Mouse (Mus musculus): Measurements from ENCODE around the gene Gsap. TPM values are rescaled to one million over a fixed set of nuclear protein-coding genes. Genes with fewer than 3 reads are reported as not detected.
"Not testable (repeated sequence)": the region's sequence is repeated elsewhere in the genome, so short reads cannot be mapped to it uniquely, and the experiment has no call there.

Gsap gene
- total and polyA plus RNA-seq, 3 experiments = 1.7 to 3.7 (median 3.5) TPM

DNA sequence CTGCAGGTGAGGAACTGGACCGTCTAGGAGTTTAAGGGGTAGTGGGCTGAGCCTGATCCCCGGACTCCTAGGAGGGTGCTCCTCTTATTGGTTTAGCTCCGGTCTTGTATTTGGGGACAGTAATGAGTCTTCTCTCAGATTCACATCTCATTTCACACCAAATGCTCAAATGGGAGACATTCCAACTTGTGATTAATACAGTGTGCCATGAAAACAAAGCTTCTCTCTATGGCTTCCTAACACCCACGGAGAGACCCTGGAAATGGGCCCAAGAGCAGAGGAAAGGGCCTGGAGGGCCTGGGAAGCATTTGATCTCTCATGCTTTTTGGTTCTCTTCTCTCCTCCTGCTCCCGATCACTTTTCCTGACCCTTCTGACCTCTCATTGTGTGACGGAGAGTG lies 14.7 kb upstream of the Gsap start:
- intact Hi-C loops (cut with DNase I) = no loop called here
- TF ChIP-seq EP300 (IDR thresholded peaks at IDR 0.05; ENCODE audit: insufficient read depth, low read depth, low read length) (no peak), CTCF (IDR thresholded peaks at IDR 0.05) (no peak), POLR2A (IDR thresholded peaks at IDR 0.05; ENCODE audit: insufficient read depth, low read depth, low read length) (no peak)
- Histone ChIP-seq H3K79me2 (replicated peaks; ENCODE audit: control insufficient read depth, insufficient read depth, low read length) (no peaks in the 10 kb centered on the region), H3K27ac (no peak overlapping the region; the same call in 1 of the 2 replicates), H3K27me3 (ENCODE audit: control insufficient read depth, insufficient read depth, low read length) (no peaks in the 10 kb centered on the region), H3K9ac (ENCODE audit: low read depth, low read length) (no peak overlapping the region), H3K4me3 (no peak overlapping the region), H3K36me3 (ENCODE audit: control insufficient read depth, insufficient read depth, low read length) (no peaks in the 10 kb centered on the region), H3K4me1 (ENCODE audit: control insufficient read depth, insufficient read depth, low read length) (peaks cover 4% of the 10 kb centered on the region)
- WGBS = 45% methylated on average over 6 of the region's 6 CpGs
- DNase-seq = no peak

- no peak overlapping the region for H3K9ac ChIP-seq (ENCODE audit: low read depth, low read length)
- WGBS = 50% methylated on average over 3 of the region's 3 CpGs
- H3K27ac ChIP-seq = no peak overlapping the region
- intact Hi-C loops (cut with DNase I) = no loop called here
- no peak for TF ChIP-seq POLR2A (IDR thresholded peaks at IDR 0.05; ENCODE audit: insufficient read depth, low read depth, low read length)
- TF ChIP-seq EP300 (IDR thresholded peaks at IDR 0.05; ENCODE audit: insufficient read depth, low read depth, low read length) = no peak
- TF ChIP-seq CTCF (IDR thresholded peaks at IDR 0.05) = no peak
- no peak for DNase-seq
- no peaks in the 10 kb centered on the region for H3K79me2 ChIP-seq (replicated peaks; ENCODE audit: control insufficient read depth, insufficient read depth, low read length)
- H3K27me3 ChIP-seq (ENCODE audit: control insufficient read depth, insufficient read depth, low read length) = no peaks in the 10 kb centered on the region
- H3K36me3 ChIP-seq (ENCODE audit: control insufficient read depth, insufficient read depth, low read length) = no peaks in the 10 kb centered on the region
- H3K4me3 ChIP-seq = no peak overlapping the region
- H3K4me1 ChIP-seq (ENCODE audit: control insufficient read depth, insufficient read depth, low read length) = peaks cover 4% of the 10 kb centered on the region
These were observed 13.7 kb upstream of the Gsap start for GRCm38 (mm10) chr5:21172316-21172715.

- H3K9ac ChIP-seq (ENCODE audit: low read depth, low read length) = no peak overlapping the region
- 41% methylated on average over 9 of the region's 9 CpGs for WGBS
- no peaks in the 10 kb centered on the region for H3K36me3 ChIP-seq (ENCODE audit: control insufficient read depth, insufficient read depth, low read length)
- intact Hi-C loops (cut with DNase I) = no loop called here
- H3K27me3 ChIP-seq (ENCODE audit: control insufficient read depth, insufficient read depth, low read length) = no peaks in the 10 kb centered on the region
- TF ChIP-seq EP300 (IDR thresholded peaks at IDR 0.05; ENCODE audit: insufficient read depth, low read depth, low read length) = no peak
- no peak for TF ChIP-seq CTCF (IDR thresholded peaks at IDR 0.05)
- no peak for TF ChIP-seq POLR2A (IDR thresholded peaks at IDR 0.05; ENCODE audit: insufficient read depth, low read depth, low read length)
- H3K4me3 ChIP-seq = no peak overlapping the region
- peaks cover 1% of the 10 kb centered on the region; the same call in 1 of the 2 replicates for H3K4me1 ChIP-seq (ENCODE audit: control insufficient read depth, insufficient read depth, low read length)
- no peak overlapping the region for H3K27ac ChIP-seq
- no peaks in the 10 kb centered on the region for H3K79me2 ChIP-seq (replicated peaks; ENCODE audit: control insufficient read depth, insufficient read depth, low read length)
- no peak for DNase-seq
These were observed 10.6 kb upstream of the Gsap start for GRCm38 (mm10) chr5:21175132-21176112.

DNA sequence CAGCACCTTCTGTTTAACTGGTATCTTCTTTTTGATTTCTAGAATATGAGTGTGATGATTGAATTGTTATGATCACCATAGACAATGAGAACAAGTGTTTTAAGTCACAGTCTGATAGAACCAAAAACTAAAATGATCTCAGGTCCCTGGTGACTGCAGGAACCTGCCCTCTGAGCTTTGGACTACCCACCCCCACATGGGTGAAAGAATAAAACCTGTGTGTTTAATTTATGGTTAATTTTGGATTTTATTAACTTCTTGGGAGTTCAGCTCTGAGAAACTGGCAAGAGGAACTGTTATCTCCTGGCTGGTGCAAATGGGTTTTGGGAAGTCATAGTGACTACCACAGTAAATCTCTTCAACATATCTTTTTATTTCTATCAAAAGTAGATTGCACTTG lies 6.6 kb upstream of the Gsap start:
- no peak overlapping the region for H3K27ac ChIP-seq
- DNase-seq = no peak
- no peak for TF ChIP-seq POLR2A (IDR thresholded peaks at IDR 0.05; ENCODE audit: insufficient read depth, low read depth, low read length)
- no peak for TF ChIP-seq EP300 (IDR thresholded peaks at IDR 0.05; ENCODE audit: insufficient read depth, low read depth, low read length)
- no peak for TF ChIP-seq CTCF (IDR thresholded peaks at IDR 0.05)
- H3K4me3 ChIP-seq = no peak overlapping the region
- intact Hi-C loops (cut with DNase I) = no loop called here
- no peaks in the 10 kb centered on the region for H3K79me2 ChIP-seq (replicated peaks; ENCODE audit: control insufficient read depth, insufficient read depth, low read length)
- no peaks in the 10 kb centered on the region for H3K27me3 ChIP-seq (ENCODE audit: control insufficient read depth, insufficient read depth, low read length)
- no peaks in the 10 kb centered on the region for H3K36me3 ChIP-seq (ENCODE audit: control insufficient read depth, insufficient read depth, low read length)
- no peaks in the 10 kb centered on the region; the same call in 1 of the 2 replicates for H3K4me1 ChIP-seq (ENCODE audit: control insufficient read depth, insufficient read depth, low read length)
- no peak overlapping the region for H3K9ac ChIP-seq (ENCODE audit: low read depth, low read length)

DNA sequence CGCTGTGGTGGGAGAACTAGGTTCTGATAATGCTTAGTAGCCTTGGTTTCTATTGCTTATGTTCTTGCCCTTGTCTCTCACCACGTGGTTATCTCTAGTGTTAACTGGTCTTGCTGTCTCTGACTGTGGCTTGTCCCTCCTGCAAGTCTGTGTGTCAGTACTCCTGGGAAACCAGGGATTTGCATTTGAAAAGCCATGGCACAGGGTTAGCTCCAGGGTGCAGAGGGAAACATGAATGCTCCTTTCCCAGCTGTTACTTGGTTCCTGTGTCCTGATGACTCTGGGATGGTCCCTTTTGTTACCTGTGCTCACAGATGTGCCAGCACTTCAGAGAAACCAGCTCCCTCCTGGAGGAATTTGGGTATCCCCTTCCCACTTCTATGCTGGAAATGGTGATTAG lies 3.0 kb upstream of the Gsap start:
- DNase-seq; H3K27ac ChIP-seq; H3K36me3 ChIP-seq (ENCODE audit: control insufficient read depth, insufficient read depth, low read length); H3K79me2 ChIP-seq (replicated peaks; ENCODE audit: control insufficient read depth, insufficient read depth, low read length); H3K4me1 ChIP-seq (ENCODE audit: control insufficient read depth, insufficient read depth, low read length); H3K4me3 ChIP-seq; H3K27me3 ChIP-seq (ENCODE audit: control insufficient read depth, insufficient read depth, low read length); H3K9ac ChIP-seq (ENCODE audit: low read depth, low read length); intact Hi-C loops (cut with DNase I): not testable (repeated sequence)
- 64% methylated on average over 2 of the region's 2 CpGs for WGBS

DNA sequence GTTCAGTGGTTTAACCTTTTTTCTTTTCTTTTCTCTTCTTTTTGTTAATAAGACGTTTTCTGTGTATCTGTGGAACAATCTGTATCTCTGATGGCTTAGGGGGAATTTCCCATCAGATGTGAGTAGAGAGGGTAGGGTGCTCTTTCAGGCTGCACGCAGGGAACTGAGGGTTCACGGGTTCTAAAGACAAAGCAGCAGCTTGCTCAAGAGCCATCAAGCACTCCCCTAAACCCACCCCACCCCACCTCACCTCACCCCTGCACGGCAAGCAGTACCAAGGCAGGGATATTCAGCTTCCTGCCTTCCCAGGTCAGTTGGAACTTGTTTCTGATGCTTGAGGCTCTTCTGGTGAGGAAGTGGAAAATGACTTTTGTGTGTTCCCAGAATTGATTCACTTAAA lies 766 bp downstream of the Gsap start:
- H3K36me3 ChIP-seq (ENCODE audit: control insufficient read depth, insufficient read depth, low read length) = no peaks in the 10 kb centered on the region
- intact Hi-C loops (cut with DNase I) = no loop called here
- peaks cover 4% of the 10 kb centered on the region; the same call in 1 of the 2 replicates for H3K4me1 ChIP-seq (ENCODE audit: control insufficient read depth, insufficient read depth, low read length)
- no peaks in the 10 kb centered on the region for H3K27me3 ChIP-seq (ENCODE audit: control insufficient read depth, insufficient read depth, low read length)
- 34% methylated on average over 4 of the region's 4 CpGs for WGBS
- TF ChIP-seq EP300 (IDR thresholded peaks at IDR 0.05; ENCODE audit: insufficient read depth, low read depth, low read length) = no peak
- TF ChIP-seq POLR2A (IDR thresholded peaks at IDR 0.05; ENCODE audit: insufficient read depth, low read depth, low read length) = no peak
- TF ChIP-seq CTCF (IDR thresholded peaks at IDR 0.05) = no peak
- H3K4me3 ChIP-seq = peak overlapping the region; percentile 74
- no peak for DNase-seq
- no peak overlapping the region for H3K9ac ChIP-seq (ENCODE audit: low read depth, low read length)
- no peaks in the 10 kb centered on the region for H3K79me2 ChIP-seq (replicated peaks; ENCODE audit: control insufficient read depth, insufficient read depth, low read length)
- H3K27ac ChIP-seq = peak overlapping the region; percentile 76; the same call in 1 of the 2 replicates

All from heart, adult 2 months (tissue).